Mouse (Mus musculus): ENCODE results near the gene Palmd.

DNA sequence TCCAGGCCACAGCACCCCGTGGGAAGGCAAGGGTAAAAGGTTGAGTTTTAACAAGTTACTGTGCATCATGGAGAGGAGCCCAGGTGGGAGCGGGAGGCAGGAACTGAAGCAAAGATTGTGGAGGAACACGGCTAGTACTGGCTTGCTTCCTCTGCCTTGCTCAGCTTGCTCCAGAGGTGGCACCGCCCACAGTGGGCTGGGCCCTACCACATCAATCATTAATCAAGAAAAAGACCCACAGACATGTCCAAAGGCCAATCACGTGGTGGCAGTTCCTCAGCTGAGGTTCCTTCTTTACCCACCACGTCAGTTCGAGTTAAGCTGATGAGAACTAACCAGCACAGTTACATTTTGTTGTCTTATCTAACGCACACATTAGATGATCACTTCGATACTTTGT, 75.9 kb downstream of the Palmd start:
- TF ChIP-seq POLR2A (IDR thresholded peaks at IDR 0.05; ENCODE audit: insufficient read depth, low read depth, low read length) (no peak), CTCF (IDR thresholded peaks at IDR 0.05; ENCODE audit: insufficient read depth, low read depth, low read length) (no peak)

Data from olfactory bulb, adult 2 months (tissue).